ENCODE assay signal across 15 mouse cellular contexts in genomic region chr11:112953491-112953890, GRCm38 (mm10).
DNase-seq lines count a peak whose midpoint lies in the region; ATAC-seq and TF ChIP-seq lines count a peak whose summit lies in the region.
"Had no signal": no experiment of that assay in that cellular context is flagged by ENCODE, and none has a peak within 500 bp of the region (broad histone marks: within the 10 kb centered on the region; RNA-seq: fewer than 3 reads in every experiment).

No protein-coding gene starts in this region.

- TF ChIP-seq EP300 in lung, postnatal 0 days (IDR thresholded peaks at IDR 0.05): no peak

- no peaks in the 10 kb centered on the region for H3K27me3 ChIP-seq in hindbrain, embryonic 14.5 days (ENCODE audit: control insufficient read depth, insufficient read depth, low read length)
- H3K27me3 ChIP-seq in hindbrain, embryonic 16.5 days (replicated peaks; ENCODE audit: control insufficient read depth, insufficient read depth, low read length): no peaks in the 10 kb centered on the region
- no peaks in the 10 kb centered on the region for H3K27me3 ChIP-seq in lung, postnatal 0 days (replicated peaks; ENCODE audit: insufficient read depth, low read length)
- no peaks in the 10 kb centered on the region for H3K27me3 ChIP-seq in embryonic facial prominence, embryonic 14.5 days (replicated peaks; ENCODE audit: control insufficient read depth, insufficient read depth, low read length)
- H3K27me3 ChIP-seq in liver, embryonic 11.5 days (replicated peaks; ENCODE audit: control insufficient read depth, insufficient read depth, low read length): no peaks in the 10 kb centered on the region; the same call in 1 of the 2 replicates
- H3K27me3 ChIP-seq: embryonic facial prominence, embryonic 13.5 days had no signal

- H3K4me1 ChIP-seq in hindbrain, embryonic 14.5 days (replicated peaks; ENCODE audit: control insufficient read depth, insufficient read depth, low read length): no peaks in the 10 kb centered on the region; the same call in 1 of the 2 replicates
- H3K4me1 ChIP-seq in hindbrain, embryonic 16.5 days (ENCODE audit: control insufficient read depth, insufficient read depth, low read depth, low read length): no peaks in the 10 kb centered on the region
- no peaks in the 10 kb centered on the region; the same call in 1 of the 2 replicates for H3K4me1 ChIP-seq in lung, postnatal 0 days (ENCODE audit: insufficient read depth, low read depth, low read length)
- H3K4me1 ChIP-seq in lung, adult 2 months (ENCODE audit: control insufficient read depth, insufficient read depth, low read length): no peaks in the 10 kb centered on the region; the same call in 1 of the 2 replicates
- peaks cover 9% of the 10 kb centered on the region; the same call in 1 of the 2 replicates for H3K4me1 ChIP-seq in embryonic facial prominence, embryonic 14.5 days (ENCODE audit: control insufficient read depth, insufficient read depth, low read length)
- H3K4me1 ChIP-seq in liver, embryonic 11.5 days (replicated peaks; ENCODE audit: control insufficient read depth, insufficient read depth, low read length): no peaks in the 10 kb centered on the region

- WGBS in hindbrain, embryonic 14.5 days: 54% methylated on average over 4 of the region's 4 CpGs
- 45% methylated on average over 4 of the region's 4 CpGs for WGBS in hindbrain, embryonic 16.5 days
- WGBS in lung, postnatal 0 days: 33% methylated on average over 4 of the region's 4 CpGs
- WGBS in lung, adult 2 months: 53% methylated on average over 4 of the region's 4 CpGs
- WGBS in embryonic facial prominence, embryonic 14.5 days: 36% methylated on average over 4 of the region's 4 CpGs
- 62% methylated on average over 4 of the region's 4 CpGs for WGBS in liver, embryonic 11.5 days

- no peak overlapping the region for H3K27ac ChIP-seq in hindbrain, embryonic 14.5 days
- no peak overlapping the region for H3K27ac ChIP-seq in hindbrain, embryonic 16.5 days (ENCODE audit: low read depth, low read length)
- H3K27ac ChIP-seq in lung, postnatal 0 days (ENCODE audit: low read length): no peak overlapping the region
- no peak overlapping the region for H3K27ac ChIP-seq in embryonic facial prominence, embryonic 14.5 days (replicated peaks; ENCODE audit: low read depth, low read length)
- H3K27ac ChIP-seq in liver, embryonic 11.5 days (ENCODE audit: low read depth, low read length): no peak overlapping the region
- H3K27ac ChIP-seq: embryonic facial prominence, embryonic 13.5 days; hindbrain, embryonic 13.5 days; macrophage; midbrain, embryonic 12.5 days had no signal

- TF ChIP-seq CTCF in lung, postnatal 0 days (IDR thresholded peaks at IDR 0.05): no peak
- no peak for TF ChIP-seq CTCF in lung, adult 2 months (IDR thresholded peaks at IDR 0.05; ENCODE audit: insufficient read depth, low read length)

- no peak overlapping the region for H3K4me2 ChIP-seq in hindbrain, embryonic 14.5 days (replicated peaks)
- H3K4me2 ChIP-seq in hindbrain, embryonic 16.5 days (ENCODE audit: low read length): no peak overlapping the region
- H3K4me2 ChIP-seq in lung, postnatal 0 days (replicated peaks; ENCODE audit: low read depth, low read length): no peak overlapping the region
- H3K4me2 ChIP-seq in embryonic facial prominence, embryonic 14.5 days (ENCODE audit: low read depth, low read length): no peak overlapping the region
- H3K4me2 ChIP-seq in liver, embryonic 11.5 days: no peak overlapping the region
- H3K4me2 ChIP-seq: embryonic facial prominence, embryonic 13.5 days; hindbrain, embryonic 13.5 days; midbrain, embryonic 12.5 days had no signal

- no peak for ATAC-seq in hindbrain, embryonic 14.5 days (ENCODE audit: low FRiP score)
- no peak for ATAC-seq in hindbrain, embryonic 16.5 days
- no peak for ATAC-seq in lung, postnatal 0 days
- no peak for ATAC-seq in embryonic facial prominence, embryonic 14.5 days (ENCODE audit: low read depth)
- ATAC-seq in liver, embryonic 11.5 days (replicated peaks; ENCODE audit: low FRiP score): no peak

- no peaks in the 10 kb centered on the region for H3K9me3 ChIP-seq in hindbrain, embryonic 14.5 days (ENCODE audit: control insufficient read depth, low read length)
- H3K9me3 ChIP-seq in hindbrain, embryonic 16.5 days (ENCODE audit: control insufficient read depth, low read length): no peaks in the 10 kb centered on the region
- no peaks in the 10 kb centered on the region for H3K9me3 ChIP-seq in lung, postnatal 0 days (ENCODE audit: low read length)
- H3K9me3 ChIP-seq in embryonic facial prominence, embryonic 14.5 days (ENCODE audit: control insufficient read depth, low read length): no peaks in the 10 kb centered on the region
- H3K9me3 ChIP-seq in liver, embryonic 11.5 days (ENCODE audit: control insufficient read depth, low read length): no peaks in the 10 kb centered on the region
- H3K9me3 ChIP-seq: embryonic facial prominence, embryonic 13.5 days; hindbrain, embryonic 13.5 days; midbrain, embryonic 12.5 days had no signal

- no peak for TF ChIP-seq POLR2A in lung, adult 2 months (IDR thresholded peaks at IDR 0.05; ENCODE audit: borderline replicate concordance, extremely low read depth, low read depth, low read length)

- H3K9ac ChIP-seq in hindbrain, embryonic 14.5 days: no peak overlapping the region
- H3K9ac ChIP-seq in hindbrain, embryonic 16.5 days (ENCODE audit: low read depth, low read length): no peak overlapping the region
- H3K9ac ChIP-seq in lung, postnatal 0 days (replicated peaks; ENCODE audit: low read depth): no peak overlapping the region
- no peak overlapping the region for H3K9ac ChIP-seq in embryonic facial prominence, embryonic 14.5 days (ENCODE audit: low read depth, low read length)
- no peak overlapping the region for H3K9ac ChIP-seq in liver, embryonic 11.5 days (ENCODE audit: low read depth, low read length)
- H3K9ac ChIP-seq: embryonic facial prominence, embryonic 13.5 days; hindbrain, embryonic 13.5 days; midbrain, embryonic 12.5 days had no signal

- peak; percentile 36 for DNase-seq in hindbrain, embryonic 14.5 days (ENCODE audit: low spot score)
- peak; percentile 20 for DNase-seq in lung, postnatal 0 days (ENCODE audit: low spot score)
- DNase-seq in lung, adult 2 months: no peak
- DNase-seq in embryonic facial prominence, embryonic 14.5 days (ENCODE audit: low spot score): peak; percentile 57
- peak; percentile 8 to 32 for DNase-seq in lung, postnatal 4 days
- DNase-seq in liver, embryonic 11.5 days (ENCODE audit: low spot score): no peak
- DNase-seq: cerebellum, adult 11-12 months; gastrocnemius, postnatal 25 days; kidney, adult 11 months; kidney, postnatal 25 days had no signal

- no peak overlapping the region for H3K4me3 ChIP-seq in hindbrain, embryonic 14.5 days (replicated peaks; ENCODE audit: low read length)
- H3K4me3 ChIP-seq in hindbrain, embryonic 16.5 days (ENCODE audit: low read length): no peak overlapping the region
- H3K4me3 ChIP-seq in lung, postnatal 0 days (ENCODE audit: low read depth, low read length): no peak overlapping the region
- H3K4me3 ChIP-seq in lung, adult 2 months (replicated peaks; ENCODE audit: extremely low read depth, low read depth, low read length): no peak overlapping the region
- no peak overlapping the region for H3K4me3 ChIP-seq in embryonic facial prominence, embryonic 14.5 days (ENCODE audit: low read depth, low read length)
- H3K4me3 ChIP-seq in liver, embryonic 11.5 days (ENCODE audit: low read depth, low read length): no peak overlapping the region
- H3K4me3 ChIP-seq: embryonic facial prominence, embryonic 13.5 days; hindbrain, embryonic 13.5 days; midbrain, embryonic 12.5 days had no signal

- no peaks in the 10 kb centered on the region for H3K36me3 ChIP-seq in hindbrain, embryonic 14.5 days (replicated peaks; ENCODE audit: control insufficient read depth, insufficient read depth)
- no peaks in the 10 kb centered on the region for H3K36me3 ChIP-seq in hindbrain, embryonic 16.5 days (ENCODE audit: control insufficient read depth, insufficient read depth, low read length)
- no peaks in the 10 kb centered on the region for H3K36me3 ChIP-seq in lung, postnatal 0 days (ENCODE audit: insufficient read depth, low read length)
- no peaks in the 10 kb centered on the region for H3K36me3 ChIP-seq in embryonic facial prominence, embryonic 14.5 days (ENCODE audit: control insufficient read depth, insufficient read depth, low read length)
- no peaks in the 10 kb centered on the region for H3K36me3 ChIP-seq in liver, embryonic 11.5 days (ENCODE audit: control insufficient read depth, insufficient read depth, low read length)
- H3K36me3 ChIP-seq: embryonic facial prominence, embryonic 13.5 days; hindbrain, embryonic 13.5 days; midbrain, embryonic 12.5 days had no signal

Comparison
In these comparisons a context has a peak if more than half of its experiments do, and no peak if none do; other contexts are left out.
1. DNase-seq: peak in hindbrain, embryonic 14.5 days (single experiment), lung, postnatal 0 days (single experiment), embryonic facial prominence, embryonic 14.5 days (single experiment) and lung, postnatal 4 days (2 of 2); none in lung, adult 2 months (single experiment) and liver, embryonic 11.5 days (single experiment).